Mouse (Mus musculus) stomach, postnatal 0 days (tissue): ENCODE measurements at regions not wholly inside any gene's neighbourhood (a gene's known extent, or its start where the extent isn't known, plus 50 kb on each side); places are given as distances from the start of the nearest gene placed in this dataset.

ENCODE experiments used
- ATAC-seq: fragments of 200-750 bp; cut with Nextera tagmentation; 2 replicates; pipeline ENCODE4 v1.8.0; 2017; ENCODE audit not compliant: low FRiP score, low TSS enrichment
- DNase-seq: peaks from one replicate; pipeline ENCODE4 v3.0.0-alpha.2; 2016; ENCODE audit warnings: low spot score
- H3K27ac ChIP-seq: fragments of 300-500 bp; sonication (generic); replicated peaks from 2 replicates; pipeline ENCODE4 v1.5.1; 2014; ENCODE audit warnings: mild to moderate bottlenecking, control low read depth
- H3K27me3 ChIP-seq: fragments of 300-500 bp; sonication (generic); 2 replicates; pipeline ENCODE4 v1.6.1; 2014; ENCODE audit warnings: low read length; ENCODE audit not compliant: control insufficient read depth, insufficient read depth
- H3K36me3 ChIP-seq: fragments of 300-500 bp; sonication (generic); 2 replicates; pipeline ENCODE4 v1.6.1; 2014; ENCODE audit warnings: low read length, mixed read lengths; ENCODE audit not compliant: control insufficient read depth, insufficient read depth
- H3K4me1 ChIP-seq: fragments of 300-500 bp; sonication (generic); replicated peaks from 2 replicates; pipeline ENCODE4 v1.6.1; 2014; ENCODE audit warnings: antibody characterized with exemption; ENCODE audit not compliant: control insufficient read depth, insufficient read depth
- H3K4me2 ChIP-seq: fragments of 300-500 bp; sonication (generic); replicated peaks from 2 replicates; pipeline ENCODE4 v1.6.1; 2014; ENCODE audit warnings: low read depth, mild to moderate bottlenecking, control low read depth, moderate library complexity
- H3K4me3 ChIP-seq: fragments of 300-500 bp; sonication (generic); 2 replicates; pipeline ENCODE4 v1.5.1; 2014; ENCODE audit warnings: low read depth, low read length, control low read depth
- H3K9ac ChIP-seq: fragments of 300-500 bp; sonication (generic); 2 replicates; pipeline ENCODE4 v1.6.1; 2014; ENCODE audit warnings: mild to moderate bottlenecking, low read length, control low read depth, mixed read lengths
- H3K9me3 ChIP-seq: fragments of 300-500 bp; sonication (generic); 2 replicates; pipeline ENCODE4 v1.6.1; 2016; ENCODE audit warnings: low read length; ENCODE audit not compliant: control insufficient read depth
- CTCF ChIP-seq: IDR thresholded peaks from 2 replicates; pipeline ENCODE4 v1.5.1; 2016; ENCODE audit warnings: antibody characterized with exemption, low read depth, mild to moderate bottlenecking, moderate library complexity
- EP300 ChIP-seq: optimal IDR thresholded peaks from 2 replicates; pipeline ENCODE3; 2016; ENCODE audit warnings: antibody characterized with exemption
- WGBS: fragments of 180-500 bp; shearing (Covaris S2); extraction: QIAGEN DNeasy Blood & Tissue Kit; methylation state at CpG from one replicate; pipeline ENCODE4 v1.1.7; 2014; 5-methylcytosine and 5-hydroxymethylcytosine counted together

GRCm38 (mm10) chr17:15311822-15312221, 64.8 kb downstream of the Dll1 start:
- Histone ChIP-seq H3K36me3 (no peaks in the 10 kb centered on the region), H3K9me3 (no peaks in the 10 kb centered on the region), H3K4me3 (no peak overlapping the region), H3K4me1 (no peaks in the 10 kb centered on the region), H3K27ac (no peak overlapping the region), H3K9ac (no peak overlapping the region), H3K27me3 (no peaks in the 10 kb centered on the region), H3K4me2 (no peak overlapping the region)
- WGBS, result 75% methylated on average over 4 of the region's 4 CpGs
- ATAC-seq (no peak), DNase-seq (no peak)
- no peak for TF ChIP-seq EP300
- no peak for TF ChIP-seq CTCF

- no peaks in the 10 kb centered on the region for H3K27me3 ChIP-seq
- H3K4me1 ChIP-seq, result no peaks in the 10 kb centered on the region
- H3K4me2 ChIP-seq, result no peak overlapping the region
- DNase-seq, result no peak
- no peaks in the 10 kb centered on the region for H3K36me3 ChIP-seq
- H3K4me3 ChIP-seq, result no peak overlapping the region
- TF ChIP-seq EP300 (no peak), CTCF (no peak)
- no peak overlapping the region for H3K27ac ChIP-seq
- 69% methylated on average over 2 of the region's 2 CpGs for WGBS
- ATAC-seq, result no peak
- no peak overlapping the region for H3K9ac ChIP-seq
- no peaks in the 10 kb centered on the region for H3K9me3 ChIP-seq
Observed at GRCm38 (mm10) chr17:15310465-15310864, 66.2 kb downstream of the Dll1 start.

GRCm38 (mm10) chr17:15302110-15302509, 74.6 kb downstream of the Dll1 start:
- no peaks in the 10 kb centered on the region for H3K27me3 ChIP-seq
- no peak overlapping the region for H3K27ac ChIP-seq
- H3K9me3 ChIP-seq, result no peaks in the 10 kb centered on the region
- H3K4me2 ChIP-seq, result no peak overlapping the region
- H3K4me1 ChIP-seq, result no peaks in the 10 kb centered on the region
- H3K4me3 ChIP-seq, result no peak overlapping the region
- ATAC-seq, result no peak
- no peak for DNase-seq
- no peaks in the 10 kb centered on the region for H3K36me3 ChIP-seq
- WGBS, result 44% methylated on average over 1 of the region's 1 CpGs
- no peak overlapping the region for H3K9ac ChIP-seq
- TF ChIP-seq EP300, result no peak
- no peak for TF ChIP-seq CTCF

GRCm38 (mm10) chr17:15299743-15300371, 76.8 kb downstream of the Dll1 start:
- Histone ChIP-seq H3K4me2 (no peak overlapping the region), H3K9ac (no peak overlapping the region), H3K27ac (no peak overlapping the region), H3K4me3 (no peak overlapping the region), H3K9me3 (no peaks in the 10 kb centered on the region), H3K4me1 (no peaks in the 10 kb centered on the region), H3K36me3 (no peaks in the 10 kb centered on the region), H3K27me3 (no peaks in the 10 kb centered on the region)
- TF ChIP-seq CTCF, result no peak
- no peak for TF ChIP-seq EP300
- DNase-seq, result peak; percentile 21
- ATAC-seq, result peak; percentile 60; the same call in 1 of the 2 replicates
- 36% methylated on average over 13 of the region's 13 CpGs for WGBS

GRCm38 (mm10) chr17:15294165-15294585, 82.5 kb downstream of the Dll1 start:
- DNase-seq, result no peak
- Histone ChIP-seq H3K4me2 (no peak overlapping the region), H3K9me3 (no peaks in the 10 kb centered on the region), H3K4me1 (no peaks in the 10 kb centered on the region), H3K4me3 (no peak overlapping the region), H3K27me3 (no peaks in the 10 kb centered on the region), H3K36me3 (no peaks in the 10 kb centered on the region), H3K9ac (no peak overlapping the region), H3K27ac (no peak overlapping the region)
- TF ChIP-seq EP300, result no peak
- no peak for TF ChIP-seq CTCF
- 67% methylated on average over 5 of the region's 5 CpGs for WGBS
- no peak for ATAC-seq

GRCm38 (mm10) chr17:15292490-15293070, 84.1 kb downstream of the Dll1 start:
- Histone ChIP-seq H3K9ac (no peak overlapping the region), H3K4me3 (no peak overlapping the region), H3K27me3 (no peaks in the 10 kb centered on the region), H3K4me1 (no peaks in the 10 kb centered on the region), H3K9me3 (no peaks in the 10 kb centered on the region), H3K36me3 (no peaks in the 10 kb centered on the region), H3K27ac (no peak overlapping the region), H3K4me2 (no peak overlapping the region)
- no peak for ATAC-seq
- DNase-seq, result no peak
- no peak for TF ChIP-seq EP300
- TF ChIP-seq CTCF, result no peak
- WGBS, result 56% methylated on average over 11 of the region's 11 CpGs
